Mouse (Mus musculus) lung, postnatal 10 days (tissue): ENCODE measurements around the gene Adm2.

Source experiments
- DNase-seq: peaks from one replicate; pipeline ENCODE4 v3.0.0; 2021

Adm2 gene

GRCm38 (mm10) chr15:89363051-89363450 is 40.5 kb downstream of the Adm2 start:
- no peak for DNase-seq

- DNase-seq = no peak
Observed at GRCm38 (mm10) chr15:89365141-89365551, 42.6 kb downstream of the Adm2 start.

- DNase-seq = no peak
Observed at GRCm38 (mm10) chr15:89372068-89372467, 49.5 kb downstream of the Adm2 start.

- no peak for DNase-seq
Observed at GRCm38 (mm10) chr15:89372536-89372935, 50.0 kb downstream of the Adm2 start.

GRCm38 (mm10) chr15:89373027-89373761 is 50.7 kb downstream of the Adm2 start:
- DNase-seq = peak; percentile 92

- peak; percentile 96 for DNase-seq
Observed at GRCm38 (mm10) chr15:89373762-89374248, 51.3 kb downstream of the Adm2 start, which contains the start of gene Sco2. Sco2 (minus strand) TSS chr15:89373846.
